Mouse (Mus musculus): Measurements from ENCODE around the gene Olfr1258.
"Not testable (repeated sequence)": the region's sequence is repeated elsewhere in the genome, so short reads cannot be mapped to it uniquely, and the experiment has no call there.

The Olfr1258 gene

DNA sequence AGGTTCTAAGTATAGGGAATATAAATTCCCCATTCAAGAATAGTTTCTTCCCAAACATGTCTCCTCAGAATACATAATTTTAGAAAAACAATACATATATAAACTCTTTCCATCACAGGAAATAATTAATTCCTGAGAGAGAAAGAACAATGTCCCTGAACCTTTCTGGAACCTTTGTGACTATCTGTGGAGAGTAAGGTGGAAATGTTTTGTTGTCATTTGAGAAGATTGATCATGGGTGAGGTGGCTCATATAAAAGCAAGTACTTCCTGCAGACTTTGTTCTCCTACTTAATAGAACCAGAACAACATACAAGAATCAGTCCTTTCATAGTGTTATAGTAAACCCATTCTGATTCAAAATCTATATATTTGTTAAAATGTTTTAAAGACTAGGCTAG lies at the start of gene Olfr1258:
Olfr1258 (plus strand) TSS at position 301 of the 400 bp plus-strand sequence.
- DNase-seq (ENCODE audit: low spot score in 2 of 2): no peak

DNA sequence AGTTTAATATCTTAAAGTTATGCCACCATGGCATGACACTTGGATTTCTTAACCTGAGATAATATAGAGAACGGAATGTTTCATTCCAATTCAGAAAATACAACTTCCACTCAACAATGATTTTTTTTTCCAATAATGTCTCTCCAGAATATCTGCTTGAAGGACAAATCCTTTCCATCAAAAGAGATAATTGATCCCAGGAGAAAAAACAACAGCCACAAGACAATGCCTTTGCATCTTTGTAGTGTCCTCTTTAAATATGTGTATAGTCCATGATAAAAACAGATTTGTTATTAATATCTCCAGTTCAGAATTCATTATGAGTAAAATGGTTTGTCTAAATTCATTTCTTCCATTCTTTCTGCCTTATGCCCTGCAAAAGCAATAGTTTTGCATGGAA lies 49.0 kb upstream of the Olfr1258 start, which contains the start of gene Olfr1257:
Olfr1257 (plus strand) TSS at position 301 of the 400 bp plus-strand sequence.
- no peak for DNase-seq (ENCODE audit: low spot score in 2 of 2)

DNA sequence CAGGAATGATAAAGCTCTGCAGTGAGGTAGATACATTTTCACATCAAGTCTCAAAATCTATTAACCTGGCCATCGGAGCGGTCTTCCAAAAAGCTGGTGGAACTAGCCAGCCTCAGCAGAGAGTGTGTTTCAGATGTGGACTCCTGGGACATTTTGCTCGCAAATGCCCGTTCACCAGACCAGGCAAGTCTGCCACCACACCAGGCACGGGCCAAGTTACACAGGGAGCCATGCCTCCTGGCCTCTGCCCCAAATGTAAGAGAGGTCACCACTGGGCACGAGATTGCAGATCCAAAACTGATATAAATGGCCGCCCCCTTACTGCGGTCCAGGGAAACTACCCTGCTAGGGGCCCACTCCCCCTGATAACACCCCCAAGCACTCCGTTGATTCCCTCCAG lies 14.5 kb upstream of the Olfr1258 start:
- not testable (repeated sequence) for DNase-seq (ENCODE audit: low spot score in 2 of 2)

DNA sequence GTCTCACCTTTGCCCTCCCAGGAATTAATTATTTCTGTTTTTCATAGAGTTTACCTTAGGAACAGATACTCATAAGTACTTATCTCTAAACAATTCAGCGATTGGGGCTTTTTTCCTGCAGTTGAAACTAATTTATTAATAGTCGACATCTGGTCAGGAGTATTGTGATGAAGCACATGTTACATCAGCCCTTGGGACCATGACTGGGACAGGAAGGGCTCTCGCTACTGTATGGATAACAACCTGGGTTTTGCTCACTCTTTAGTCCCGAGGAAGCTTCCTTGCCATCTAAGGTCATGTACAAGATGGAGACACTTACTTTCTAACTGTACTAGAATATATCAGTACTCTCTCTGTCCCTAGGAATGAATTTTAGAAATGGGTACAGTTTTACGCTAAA lies 21.5 kb downstream of the Olfr1258 start, which contains the start of gene Olfr1259:
Olfr1259 (minus strand) TSS at position 101 of the 400 bp plus-strand sequence.
- DNase-seq (ENCODE audit: low spot score in 2 of 2): no peak

DNA sequence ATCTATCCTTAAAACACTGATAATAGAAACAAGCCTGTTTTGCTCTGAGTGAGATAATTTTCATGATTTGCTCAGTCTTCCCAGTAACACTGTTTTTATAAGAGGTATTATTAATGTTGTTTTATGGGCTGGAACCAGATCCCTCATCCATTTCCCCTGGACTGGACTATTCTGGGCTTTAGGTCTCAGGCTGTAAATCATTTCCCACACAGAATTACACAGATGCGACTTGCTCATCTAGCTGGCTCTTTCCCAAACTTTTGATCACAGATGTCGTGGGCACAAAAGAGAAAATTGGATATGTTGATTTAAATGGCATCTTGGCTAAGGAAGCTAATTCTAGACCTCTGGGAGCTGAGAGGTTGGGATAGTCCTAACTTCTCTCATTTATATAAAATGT lies 47.1 kb downstream of the Olfr1258 start, which contains the start of gene Olfr1260:
Olfr1260 (plus strand) TSS at position 157 of the 400 bp plus-strand sequence.
- DNase-seq (ENCODE audit: low spot score in 2 of 2): no peak

DNA sequence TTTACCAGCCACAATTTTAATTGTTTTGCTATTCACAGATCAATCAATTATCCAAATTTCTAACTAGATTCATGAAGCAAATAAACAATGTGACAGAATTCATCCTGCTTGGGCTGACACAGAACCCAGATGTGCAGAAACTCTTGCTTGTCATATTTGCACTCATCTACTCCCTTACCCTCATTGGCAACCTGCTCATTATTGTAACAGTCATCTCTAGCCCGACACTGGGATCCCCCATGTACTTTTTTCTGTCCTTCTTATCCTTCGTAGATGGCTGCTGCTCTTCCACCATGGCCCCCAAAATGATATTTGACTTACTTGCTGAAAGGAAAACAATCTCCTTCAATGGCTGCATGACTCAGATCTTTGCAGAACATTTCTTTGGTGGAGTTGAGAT lies 50.6 kb downstream of the Olfr1258 start:
- no peak for DNase-seq (ENCODE audit: low spot score in 2 of 2)
